Mouse (Mus musculus): ENCODE measurements at regions not wholly inside any gene's neighbourhood (a gene's known extent, or its start where the extent isn't known, plus 50 kb on each side); places are given as distances from the start of the nearest gene placed in this dataset.

DNA sequence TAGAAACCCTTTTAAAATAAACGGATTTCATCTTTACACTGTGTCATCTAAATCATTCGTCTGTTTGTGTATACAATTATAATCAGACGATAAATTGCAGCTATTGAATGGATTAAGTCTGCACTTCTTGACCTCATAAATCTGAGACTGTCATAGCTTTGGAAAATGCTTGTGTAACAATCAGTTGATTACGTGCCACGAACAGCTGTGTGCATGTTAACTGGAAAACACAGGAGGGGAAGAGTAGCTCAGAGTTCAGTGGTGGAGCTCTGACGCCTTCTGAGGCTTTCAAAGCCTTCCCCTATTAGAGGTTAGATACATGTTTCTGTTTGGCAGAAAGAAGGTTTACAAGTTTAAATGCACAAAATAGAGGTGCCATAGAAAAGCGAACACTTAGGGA, 109.7 kb upstream of the Gm765 start:
- DNase-seq (ENCODE audit: low read depth): no peak

DNA sequence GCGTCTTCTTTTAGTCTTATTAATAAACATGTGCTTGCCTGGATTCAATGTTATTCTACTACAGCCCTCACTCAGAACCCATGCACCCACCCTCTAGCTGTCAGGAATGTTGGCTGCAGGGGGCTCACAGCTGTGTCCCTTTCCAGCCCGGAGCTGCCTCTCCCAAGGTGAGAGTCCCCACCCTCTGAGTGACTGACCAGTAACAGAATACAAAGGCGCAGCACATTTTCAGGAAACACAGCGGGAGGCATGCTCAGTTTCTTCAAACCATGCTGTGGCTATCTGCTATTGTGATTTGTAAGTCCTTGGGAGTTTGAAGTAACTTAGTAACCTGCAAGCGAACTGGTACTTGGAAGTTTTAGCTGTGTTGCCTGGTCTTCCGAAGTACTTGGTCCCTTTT, 93.1 kb upstream of the Gm765 start:
- DNase-seq (ENCODE audit: low read depth): no peak

DNA sequence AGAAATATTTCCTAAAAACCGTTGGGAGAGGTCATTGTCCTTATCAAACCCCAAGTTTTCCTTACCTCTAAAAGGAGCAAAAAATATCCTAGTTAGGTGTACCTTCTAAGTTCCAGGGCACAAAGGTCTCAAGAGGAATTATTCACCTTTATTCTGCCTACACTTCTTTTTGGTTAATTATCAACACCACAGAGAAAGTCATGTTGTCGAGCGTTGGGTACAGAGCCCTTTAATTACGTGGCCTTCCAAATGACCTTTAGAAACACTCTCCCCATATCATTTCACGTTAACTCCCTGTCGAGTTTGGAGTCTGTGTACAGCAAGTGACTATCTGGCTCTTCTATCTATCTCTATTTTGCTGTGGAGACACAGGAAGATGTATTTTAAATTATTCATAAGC, 90.7 kb upstream of the Gm765 start:
- DNase-seq (ENCODE audit: low read depth): no peak

DNA sequence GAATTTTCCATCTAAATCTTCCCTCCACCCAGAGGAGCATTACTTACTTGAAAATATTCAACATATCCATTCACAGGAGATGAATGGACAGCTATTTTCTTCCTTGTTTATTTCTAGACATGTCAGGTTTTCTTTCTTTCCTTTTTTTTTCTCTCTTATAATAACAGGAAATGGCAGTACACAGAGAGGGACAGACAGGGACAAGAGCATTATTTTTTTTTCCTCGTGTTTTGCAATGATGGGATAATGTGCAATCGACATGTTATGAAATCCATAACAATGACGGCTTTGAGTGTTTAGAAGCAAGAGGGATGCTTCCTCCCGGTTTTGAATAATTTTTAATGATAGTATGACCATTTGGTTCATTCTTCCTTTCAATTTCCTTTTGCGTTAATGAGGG, 86.6 kb upstream of the Gm765 start:
- DNase-seq (ENCODE audit: low read depth): no peak

DNA sequence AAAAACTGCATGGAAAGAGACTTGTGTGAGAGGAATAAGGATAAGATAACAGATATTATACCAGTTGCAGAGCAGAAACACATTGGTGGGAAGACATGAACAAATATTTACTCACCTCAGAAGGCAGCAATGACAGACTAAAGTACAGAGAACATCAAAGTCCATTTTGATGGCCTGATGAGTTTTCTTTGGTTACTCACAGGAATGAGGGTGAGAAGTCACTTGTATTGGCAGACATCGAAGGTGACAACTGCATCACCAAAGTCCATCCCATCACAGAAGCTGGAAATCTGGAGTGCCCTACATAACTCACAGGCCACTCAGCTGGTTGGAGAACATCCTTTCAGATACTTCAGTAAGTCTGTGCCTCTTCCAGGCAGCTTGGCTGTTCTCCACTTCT, 60.1 kb upstream of the Gm765 start:
- no peak for DNase-seq (ENCODE audit: low read depth)

DNA sequence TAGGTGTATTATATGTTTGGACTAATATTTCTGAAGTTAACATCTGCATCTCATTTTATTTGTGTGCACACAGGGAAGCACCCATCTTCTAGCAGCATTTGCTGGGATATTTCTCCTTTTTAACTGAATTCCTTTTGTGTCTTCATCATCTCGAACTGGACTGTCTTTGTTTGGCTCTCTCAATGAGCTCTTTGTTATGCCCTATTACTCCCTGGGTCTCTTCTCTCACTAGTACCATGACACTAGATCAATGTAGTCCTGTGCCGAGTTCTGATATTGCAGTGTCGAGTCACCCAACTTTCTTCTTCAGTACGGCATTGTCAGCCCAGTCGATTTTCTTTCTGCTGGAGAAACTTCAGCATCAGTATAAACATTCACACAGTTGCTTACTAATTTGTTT, 52.0 kb upstream of the Gm765 start:
- DNase-seq (ENCODE audit: low read depth): no peak
